Mouse (Mus musculus) hindbrain, embryonic 12.5 days (tissue): ENCODE data around the gene Snai1. TPM values are rescaled to one million over a fixed set of nuclear protein-coding genes. Genes with fewer than 3 reads are reported as not detected.

ENCODE experiments used
- ATAC-seq: fragments of 200-750 bp; cut with Nextera tagmentation; 2 replicates; pipeline ENCODE4 v1.8.0; 2017; ENCODE audit warnings: moderate TSS enrichment; ENCODE audit not compliant: low FRiP score
- H3K27ac ChIP-seq: fragments of 300-500 bp; sonication (generic); 2 replicates; pipeline ENCODE4 v1.5.1; 2016; ENCODE audit warnings: mild to moderate bottlenecking
- H3K27me3 ChIP-seq: fragments of 300-500 bp; sonication (generic); 2 replicates; pipeline ENCODE4 v1.6.1; 2016; ENCODE audit warnings: mild to moderate bottlenecking
- H3K36me3 ChIP-seq: fragments of 300-500 bp; sonication (generic); 2 replicates; pipeline ENCODE4 v1.6.1; 2016; ENCODE audit warnings: mild to moderate bottlenecking
- H3K4me1 ChIP-seq: fragments of 300-500 bp; sonication (generic); 2 replicates; pipeline ENCODE4 v1.6.1; 2016
- H3K4me2 ChIP-seq: fragments of 300-500 bp; sonication (generic); replicated peaks from 2 replicates; pipeline ENCODE4 v1.6.1; 2016; ENCODE audit warnings: mild to moderate bottlenecking
- H3K4me3 ChIP-seq: fragments of 300-500 bp; sonication (generic); 2 replicates; pipeline ENCODE4 v1.5.1; 2016; ENCODE audit warnings: mild to moderate bottlenecking
- H3K9ac ChIP-seq: fragments of 300-500 bp; sonication (generic); 2 replicates; pipeline ENCODE4 v1.6.1; 2016; ENCODE audit warnings: mild to moderate bottlenecking, moderate library complexity
- H3K9me3 ChIP-seq: fragments of 300-500 bp; sonication (generic); replicated peaks from 2 replicates; pipeline ENCODE4 v1.6.1; 2016; ENCODE audit warnings: mild to moderate bottlenecking
- WGBS: fragments of 180-500 bp; shearing (Covaris S2); methylation state at CpG from one replicate; pipeline ENCODE4 v1.1.7; 2016; 5-methylcytosine and 5-hydroxymethylcytosine counted together
- polyA plus RNA-seq: library from polyadenylated mRNA; unstranded; fragments of >200 nt; fragmentation: Nextera tagmentation; extraction: Ambion mirVana; gene quantifications from 2 replicates; pipeline ENCODE4 v1.2.1, GENCODE M21; 2016

Gene Snai1
- polyA plus RNA-seq, 1 experiment from 2014 or later: 30.1 TPM

DNA sequence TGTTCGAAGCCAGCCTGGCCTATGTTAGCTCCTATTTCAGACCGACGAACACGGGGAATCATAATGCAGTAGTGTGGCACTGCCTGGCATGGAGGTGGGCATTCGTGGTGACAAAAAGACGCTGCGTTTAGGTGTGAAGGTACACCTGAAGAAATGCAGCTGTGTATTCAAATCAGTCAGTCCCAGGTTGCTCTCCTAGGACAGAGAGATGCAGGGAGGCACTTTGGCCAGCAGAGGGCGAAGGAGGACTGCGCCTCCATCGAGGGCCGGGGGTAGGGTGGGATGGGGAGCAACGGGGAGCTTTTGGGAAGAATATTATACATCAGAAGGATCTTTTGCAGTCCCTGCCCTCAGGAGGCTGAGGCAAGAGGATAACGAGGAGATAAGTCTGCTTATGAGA lies 5.9 kb upstream of the Snai1 start:
- no peaks in the 10 kb centered on the region for H3K9me3 ChIP-seq
- peaks cover 12% of the 10 kb centered on the region for H3K4me1 ChIP-seq
- no peak for ATAC-seq
- no peaks in the 10 kb centered on the region for H3K36me3 ChIP-seq
- no peak overlapping the region for H3K9ac ChIP-seq
- peaks cover 18% of the 10 kb centered on the region for H3K27me3 ChIP-seq
- no peak overlapping the region for H3K4me3 ChIP-seq
- no peak overlapping the region for H3K4me2 ChIP-seq
- no peak overlapping the region for H3K27ac ChIP-seq
- WGBS: 22% methylated on average over 13 of the region's 13 CpGs

DNA sequence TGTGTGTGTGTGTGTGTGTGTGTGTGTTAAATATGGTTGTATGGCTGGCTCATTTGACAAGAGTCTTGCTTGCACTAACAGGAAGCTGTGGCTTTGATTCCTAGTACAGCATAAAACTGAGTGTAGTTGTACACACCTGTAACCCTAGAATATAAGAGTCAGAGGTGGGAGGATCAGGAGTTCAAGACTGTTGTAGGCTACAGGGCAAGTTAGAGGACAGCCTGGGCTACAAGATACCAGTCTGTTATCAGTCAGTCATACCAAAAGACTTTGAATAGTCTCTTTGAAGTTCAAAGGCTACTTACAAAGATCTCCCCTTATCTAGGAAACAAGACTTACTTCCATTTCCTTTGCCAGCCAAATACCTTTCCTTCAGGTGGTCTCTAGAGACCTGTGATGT lies 4.1 kb upstream of the Snai1 start:
- Histone ChIP-seq H3K4me1 (peaks cover 21% of the 10 kb centered on the region), H3K27me3 (peaks cover 34% of the 10 kb centered on the region), H3K4me3 (no peak overlapping the region), H3K36me3 (no peaks in the 10 kb centered on the region), H3K9me3 (no peaks in the 10 kb centered on the region), H3K9ac (no peak overlapping the region), H3K4me2 (no peak overlapping the region), H3K27ac (no peak overlapping the region)
- no peak for ATAC-seq

DNA sequence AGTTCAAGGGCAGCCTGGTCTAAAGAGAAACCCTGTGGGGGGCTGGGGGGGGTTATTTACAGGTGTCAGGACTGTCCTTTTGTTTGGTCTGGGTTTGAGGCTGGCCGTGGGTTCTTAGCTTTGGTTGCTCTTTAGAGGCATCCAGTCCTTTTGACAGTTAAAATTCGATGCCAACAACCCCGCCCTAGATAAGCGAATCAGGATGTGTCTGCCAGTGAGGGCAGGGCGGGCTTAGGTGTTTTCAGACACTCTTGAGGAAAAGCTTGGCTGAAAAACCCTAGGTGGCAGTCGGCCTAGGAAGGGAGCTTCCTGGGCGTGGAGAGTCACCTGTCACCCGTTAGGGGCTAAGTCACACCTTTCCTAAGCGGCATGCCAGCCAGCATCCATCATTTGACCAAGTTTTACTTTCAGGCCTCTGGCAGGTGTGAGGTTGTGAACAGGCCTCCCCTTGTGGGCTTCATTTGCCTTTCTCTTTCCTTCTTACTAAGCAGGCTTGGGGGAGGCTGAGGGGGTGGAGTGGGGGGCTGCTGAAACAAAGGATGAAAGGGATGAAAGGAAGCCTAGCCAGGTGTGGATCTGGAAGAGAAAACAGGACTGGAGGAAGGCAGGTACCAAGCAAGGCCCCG lies 1.6 kb upstream of the Snai1 start:
- 39% methylated on average over 10 of the region's 10 CpGs for WGBS
- Histone ChIP-seq H3K27me3 (peaks cover 58% of the 10 kb centered on the region), H3K36me3 (no peaks in the 10 kb centered on the region), H3K4me1 (peaks cover 30% of the 10 kb centered on the region), H3K9me3 (no peaks in the 10 kb centered on the region), H3K4me3 (no peak overlapping the region), H3K27ac (no peak overlapping the region), H3K4me2 (no peak overlapping the region), H3K9ac (no peak overlapping the region)
- no peak for ATAC-seq

DNA sequence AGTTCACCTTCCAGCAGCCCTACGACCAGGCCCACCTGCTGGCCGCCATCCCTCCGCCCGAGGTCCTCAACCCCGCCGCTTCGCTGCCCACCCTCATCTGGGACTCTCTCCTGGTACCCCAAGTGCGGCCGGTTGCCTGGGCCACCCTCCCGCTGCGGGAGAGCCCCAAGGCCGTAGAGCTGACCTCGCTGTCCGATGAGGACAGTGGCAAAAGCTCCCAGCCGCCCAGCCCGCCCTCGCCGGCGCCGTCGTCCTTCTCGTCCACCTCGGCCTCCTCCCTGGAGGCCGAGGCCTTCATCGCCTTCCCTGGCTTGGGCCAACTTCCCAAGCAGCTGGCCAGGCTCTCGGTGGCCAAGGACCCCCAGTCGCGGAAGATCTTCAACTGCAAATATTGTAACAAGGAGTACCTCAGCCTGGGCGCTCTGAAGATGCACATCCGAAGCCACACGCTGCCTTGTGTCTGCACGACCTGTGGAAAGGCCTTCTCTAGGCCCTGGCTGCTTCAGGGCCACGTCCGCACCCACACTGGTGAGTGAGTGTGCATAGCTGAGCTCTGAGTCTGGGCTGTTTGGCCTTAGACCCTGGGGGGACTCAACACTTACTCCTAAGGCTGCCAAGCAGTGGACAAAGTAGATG lies 794 bp downstream of the Snai1 start:
- ATAC-seq: 0 out of 2 replicates have a peak, but pooled peaks have one; percentile 15
- Histone ChIP-seq H3K4me3 (peak overlapping the region; percentile 50), H3K36me3 (0 out of 2 replicates have a peak, but pooled peaks cover 5% of the 10 kb centered on the region)

DNA sequence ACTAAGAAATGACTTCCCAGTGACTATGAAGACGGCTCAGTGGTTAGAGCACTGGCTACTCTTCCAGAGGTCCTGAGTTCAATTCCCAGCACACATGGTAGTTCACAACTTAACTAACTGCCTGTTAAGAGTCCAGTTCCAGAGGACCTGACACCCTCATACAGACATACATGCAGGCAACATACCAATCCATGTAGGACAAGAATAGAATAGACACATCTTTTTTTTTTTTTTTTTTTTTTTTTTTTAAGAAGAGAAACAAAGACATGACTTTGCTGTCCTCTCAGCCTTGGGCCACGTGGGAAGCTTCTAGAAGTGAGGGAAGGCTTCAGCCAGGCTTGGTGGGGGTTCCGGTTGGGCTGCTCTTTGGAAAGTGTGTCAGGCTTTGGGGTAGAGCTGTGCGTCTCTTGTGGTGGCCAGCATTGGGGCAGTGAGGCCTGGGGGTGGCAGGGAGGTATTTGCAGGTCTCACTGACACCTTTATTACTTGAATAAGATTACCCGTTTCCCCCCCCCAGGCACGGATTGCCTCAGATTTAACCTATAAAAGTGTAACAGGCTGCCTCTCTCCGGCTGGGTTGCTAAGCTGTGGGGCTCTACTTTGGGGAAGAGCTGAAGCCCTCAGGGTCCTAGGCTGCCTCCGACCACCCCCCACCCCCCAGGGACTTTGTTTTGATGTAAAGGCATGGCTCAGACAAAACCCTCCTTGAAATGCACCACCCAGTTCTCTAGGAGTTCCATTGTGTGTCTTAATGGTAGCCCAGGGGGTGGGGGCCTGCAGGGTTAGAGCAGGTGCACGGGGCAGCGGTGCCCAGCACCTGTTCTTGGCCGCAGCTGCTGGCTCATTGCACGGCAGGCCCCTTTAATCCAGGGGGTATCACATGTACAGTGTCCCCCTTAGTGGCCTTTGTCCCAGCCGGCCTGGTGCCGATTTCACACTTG lies 1.8 kb downstream of the Snai1 start:
- H3K4me2 ChIP-seq: peak overlapping the region; percentile 87
- 14% methylated on average over 14 of the region's 14 CpGs for WGBS
- peak overlapping the region; percentile 59; the same call in 1 of the 2 replicates for H3K9ac ChIP-seq
- peak overlapping the region; percentile 50 for H3K4me3 ChIP-seq
- peaks cover 57% of the 10 kb centered on the region for H3K4me1 ChIP-seq
- peaks cover 66% of the 10 kb centered on the region for H3K27me3 ChIP-seq
- H3K9me3 ChIP-seq: no peaks in the 10 kb centered on the region
- H3K27ac ChIP-seq: peak overlapping the region; percentile 65; the same call in 1 of the 2 replicates
- 0 out of 2 replicates have a peak, but pooled peaks cover 5% of the 10 kb centered on the region for H3K36me3 ChIP-seq
- no peak; the same call in 1 of the 2 replicates for ATAC-seq

More for the DNA sequence above, 794 bp downstream of the Snai1 start:
- Histone ChIP-seq H3K27me3 (peaks cover 66% of the 10 kb centered on the region), H3K9ac (peak overlapping the region; percentile 59), H3K4me2 (peak overlapping the region; percentile 87), H3K27ac (peak overlapping the region; percentile 52), H3K9me3 (no peaks in the 10 kb centered on the region), H3K4me1 (peaks cover 51% of the 10 kb centered on the region)
- WGBS: 19% methylated on average over 34 of the region's 34 CpGs

DNA sequence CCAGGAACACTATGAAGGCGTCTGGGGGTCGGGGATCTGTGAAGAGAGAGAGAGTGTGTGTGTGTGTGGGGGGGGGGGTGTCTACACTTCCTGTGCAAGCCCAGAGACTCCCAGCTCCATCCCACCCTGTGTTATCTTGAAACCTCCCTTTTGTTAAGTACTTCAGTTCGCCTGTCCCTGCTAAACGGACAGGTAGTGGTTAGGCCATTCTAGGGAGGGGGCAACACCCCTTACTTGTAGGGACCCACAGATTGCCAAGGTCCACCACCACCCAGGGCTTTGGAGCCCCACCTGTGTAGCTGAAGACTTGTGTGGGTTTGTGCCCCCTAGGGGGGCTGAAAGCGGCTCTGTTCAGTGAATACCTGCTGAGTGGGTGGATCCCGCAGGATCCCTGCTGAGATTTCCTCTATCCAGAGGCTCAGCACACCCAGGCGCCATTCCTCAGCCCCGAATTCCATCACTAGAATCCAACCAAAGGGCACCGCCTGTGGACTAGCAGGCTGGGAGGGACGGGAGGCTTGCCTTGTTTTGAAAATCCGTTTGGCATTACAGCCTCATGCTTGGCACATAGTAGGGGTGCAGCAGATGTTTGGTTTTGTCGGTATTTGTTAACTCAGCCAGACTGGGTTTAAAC lies 2.6 kb downstream of the Snai1 start:
- ATAC-seq: no peak

DNA sequence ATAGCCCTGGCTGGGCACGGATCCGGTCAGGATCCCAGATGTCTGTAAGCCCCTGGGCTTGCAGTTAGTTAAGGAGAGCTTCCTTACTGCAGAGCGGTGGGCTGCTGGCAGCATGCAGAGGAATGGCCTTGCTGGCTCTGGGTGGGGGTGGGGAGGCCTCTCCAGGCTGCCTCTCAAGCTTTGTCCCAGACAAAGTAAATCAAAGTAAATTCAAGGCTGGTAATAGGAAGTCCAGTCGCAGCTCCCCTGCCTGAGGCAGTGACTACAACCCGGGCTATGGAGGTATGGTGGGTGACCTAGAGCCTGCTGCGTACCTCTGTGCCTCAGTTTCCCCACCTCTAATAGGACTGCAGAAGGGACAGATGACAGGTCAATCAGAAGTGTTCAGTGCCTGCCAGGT lies 3.3 kb downstream of the Snai1 start:
- ATAC-seq: no peak
- H3K36me3 ChIP-seq: 0 out of 2 replicates have a peak, but pooled peaks cover 5% of the 10 kb centered on the region
- H3K4me2 ChIP-seq: peak overlapping the region; percentile 87
- peaks cover 57% of the 10 kb centered on the region for H3K4me1 ChIP-seq
- 0 out of 2 replicates have a peak overlapping the region, but pooled peaks have one; percentile 25 for H3K9ac ChIP-seq
- H3K9me3 ChIP-seq: no peaks in the 10 kb centered on the region
- peaks cover 55% of the 10 kb centered on the region for H3K27me3 ChIP-seq
- H3K4me3 ChIP-seq: peak overlapping the region; percentile 50
- WGBS: 12% methylated on average over 6 of the region's 6 CpGs
- H3K27ac ChIP-seq: peak overlapping the region; percentile 65; the same call in 1 of the 2 replicates

More for the DNA sequence above, 2.6 kb downstream of the Snai1 start:
- Histone ChIP-seq H3K4me1 (peaks cover 57% of the 10 kb centered on the region), H3K9ac (peak overlapping the region; percentile 49; the same call in 1 of the 2 replicates), H3K4me3 (peak overlapping the region; percentile 50), H3K27ac (peak overlapping the region; percentile 65), H3K4me2 (peak overlapping the region; percentile 87), H3K36me3 (0 out of 2 replicates have a peak, but pooled peaks cover 5% of the 10 kb centered on the region), H3K9me3 (no peaks in the 10 kb centered on the region), H3K27me3 (peaks cover 62% of the 10 kb centered on the region)
- 6% methylated on average over 12 of the region's 12 CpGs for WGBS

DNA sequence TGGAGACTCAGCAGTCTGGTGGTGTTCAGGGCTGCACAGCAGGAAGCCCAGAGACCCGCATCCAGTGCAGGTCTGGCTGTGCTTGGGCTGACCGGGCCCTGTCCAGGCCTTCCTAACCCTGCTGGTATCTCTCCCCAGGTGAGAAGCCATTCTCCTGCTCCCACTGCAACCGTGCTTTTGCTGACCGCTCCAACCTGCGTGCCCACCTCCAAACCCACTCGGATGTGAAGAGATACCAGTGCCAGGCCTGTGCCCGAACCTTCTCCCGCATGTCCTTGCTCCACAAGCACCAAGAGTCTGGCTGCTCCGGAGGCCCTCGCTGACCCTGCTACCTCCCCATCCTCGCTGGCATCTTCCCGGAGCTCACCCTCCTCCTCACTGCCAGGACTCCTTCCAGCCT lies 3.8 kb downstream of the Snai1 start:
- Histone ChIP-seq H3K4me2 (peak overlapping the region; percentile 87), H3K4me1 (peaks cover 57% of the 10 kb centered on the region), H3K9ac (peak overlapping the region; percentile 25; the same call in 1 of the 2 replicates), H3K9me3 (no peaks in the 10 kb centered on the region), H3K27me3 (peaks cover 51% of the 10 kb centered on the region), H3K27ac (peak overlapping the region; percentile 53; the same call in 1 of the 2 replicates), H3K4me3 (peak overlapping the region; percentile 50), H3K36me3 (0 out of 2 replicates have a peak, but pooled peaks cover 5% of the 10 kb centered on the region)
- 65% methylated on average over 12 of the region's 12 CpGs for WGBS
- ATAC-seq: no peak

DNA sequence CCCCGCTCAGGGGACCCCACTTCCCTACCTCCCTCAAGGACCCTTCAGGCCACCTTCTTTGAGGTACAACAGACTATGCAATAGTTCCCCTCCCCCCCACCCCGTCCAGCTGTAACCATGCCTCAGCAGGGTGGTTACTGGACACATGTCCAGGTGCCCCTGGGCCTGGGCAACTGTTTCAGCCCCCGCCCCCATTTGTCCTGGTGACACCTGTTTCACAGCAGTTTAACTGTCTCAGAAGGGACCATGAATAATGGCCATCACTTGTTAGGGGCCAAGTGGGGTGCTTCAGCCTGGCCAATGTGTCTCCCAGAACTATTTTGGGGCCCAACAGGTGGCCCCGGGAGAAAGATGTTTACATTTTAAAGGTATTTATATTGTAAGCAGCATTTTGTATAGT lies 4.4 kb downstream of the Snai1 start:
- WGBS: 64% methylated on average over 4 of the region's 4 CpGs
- H3K9me3 ChIP-seq: no peaks in the 10 kb centered on the region
- H3K27me3 ChIP-seq: peaks cover 45% of the 10 kb centered on the region
- H3K4me1 ChIP-seq: peaks cover 53% of the 10 kb centered on the region
- H3K9ac ChIP-seq: no peak overlapping the region
- H3K27ac ChIP-seq: no peak overlapping the region; the same call in 1 of the 2 replicates
- no peak for ATAC-seq
- 0 out of 2 replicates have a peak, but pooled peaks cover 5% of the 10 kb centered on the region for H3K36me3 ChIP-seq
- no peak overlapping the region for H3K4me3 ChIP-seq
- H3K4me2 ChIP-seq: peak overlapping the region; percentile 87; the same call in 1 of the 2 replicates

DNA sequence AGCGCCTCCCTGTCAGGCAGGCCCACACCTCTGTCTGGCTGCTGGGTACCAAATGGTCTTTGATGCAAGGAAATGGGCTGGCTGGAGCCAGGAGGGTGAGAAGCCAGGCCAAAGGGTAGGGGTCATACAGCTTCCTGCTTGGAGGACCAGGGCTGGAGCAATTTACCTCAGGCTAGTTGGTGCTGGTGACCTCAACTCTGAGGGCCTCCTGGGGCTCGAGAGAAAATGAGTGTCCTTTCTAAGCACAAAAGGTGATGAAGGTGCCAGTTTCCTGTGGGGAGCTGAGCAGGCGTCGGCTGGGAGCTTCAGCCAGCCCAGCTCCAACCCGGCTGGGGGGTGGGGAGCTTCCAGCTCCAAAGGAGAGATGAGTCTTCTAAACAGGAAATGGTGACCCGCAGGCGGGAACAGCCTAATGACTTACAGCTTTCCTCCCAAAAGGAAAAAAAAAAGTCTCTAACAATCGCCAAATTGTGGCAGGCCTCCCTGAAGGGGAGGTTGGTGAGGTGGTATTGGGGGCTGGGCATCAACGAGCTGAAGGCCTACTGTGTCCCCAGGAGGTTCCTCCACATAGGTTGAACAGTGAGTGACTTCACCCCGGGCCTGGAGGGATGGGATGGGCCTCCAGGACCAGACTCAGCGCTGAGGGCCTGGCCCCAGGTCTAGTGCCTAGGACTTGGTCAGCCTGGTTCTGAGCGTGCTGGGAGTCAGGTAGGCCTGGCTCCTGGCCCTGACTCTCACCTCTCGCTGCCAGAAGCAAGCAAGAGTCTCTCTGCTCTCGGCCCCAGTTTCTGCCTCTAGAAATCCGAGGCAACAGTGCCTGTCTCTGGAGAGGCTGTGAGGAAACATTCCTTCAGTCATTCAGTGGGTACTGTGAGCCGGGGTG lies 5.4 kb downstream of the Snai1 start:
- H3K9me3 ChIP-seq: no peaks in the 10 kb centered on the region
- no peak overlapping the region for H3K4me3 ChIP-seq
- 0 out of 2 replicates have a peak, but pooled peaks cover 5% of the 10 kb centered on the region for H3K36me3 ChIP-seq
- peaks cover 46% of the 10 kb centered on the region for H3K4me1 ChIP-seq
- WGBS: 30% methylated on average over 16 of the region's 16 CpGs
- peak overlapping the region; percentile 77 for H3K27ac ChIP-seq
- H3K4me2 ChIP-seq: no peak overlapping the region
- ATAC-seq: no peak
- no peak overlapping the region for H3K9ac ChIP-seq
- peaks cover 37% of the 10 kb centered on the region for H3K27me3 ChIP-seq

DNA sequence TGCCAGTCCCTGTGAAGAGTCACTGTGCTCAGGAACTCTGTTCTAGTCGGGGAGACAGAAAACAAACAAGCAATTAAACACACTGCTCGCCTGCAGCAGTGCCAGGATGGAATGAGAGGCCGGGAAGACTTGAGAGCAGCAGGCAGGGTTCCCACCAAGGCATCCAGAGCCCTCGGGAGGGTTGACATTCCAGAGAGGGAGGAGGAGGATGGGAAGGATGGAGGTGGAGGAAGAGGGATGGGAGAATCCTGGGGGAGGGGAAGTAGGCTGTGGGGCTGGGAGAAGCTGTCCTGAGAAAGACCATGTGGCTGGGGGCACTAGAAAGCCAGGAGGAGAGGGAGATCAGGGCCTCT lies 6.0 kb downstream of the Snai1 start:
- no peak for ATAC-seq
- WGBS: 9% methylated on average over 4 of the region's 4 CpGs
- peak overlapping the region; percentile 77 for H3K27ac ChIP-seq
- peaks cover 30% of the 10 kb centered on the region for H3K27me3 ChIP-seq
- H3K4me3 ChIP-seq: no peak overlapping the region
- H3K36me3 ChIP-seq: 0 out of 2 replicates have a peak, but pooled peaks cover 5% of the 10 kb centered on the region
- H3K4me2 ChIP-seq: no peak overlapping the region
- no peak overlapping the region for H3K9ac ChIP-seq
- peaks cover 43% of the 10 kb centered on the region for H3K4me1 ChIP-seq
- no peaks in the 10 kb centered on the region for H3K9me3 ChIP-seq
